Mouse (Mus musculus) C2C12 (cell line): ENCODE measurements around the gene Dynlt1f.
"Not testable (repeated sequence)": the region's sequence is repeated elsewhere in the genome, so short reads cannot be mapped to it uniquely, and the experiment has no call there.

Source experiments
- CTCF ChIP-seq: IDR thresholded peaks from one replicate; pipeline ENCODE4 v1.5.1; 2011; ENCODE audit not compliant: control insufficient read depth, insufficient read depth, insufficient read length
- MYOD1 ChIP-seq: IDR thresholded peaks from one replicate; pipeline ENCODE4 v1.6.1; 2011; ENCODE audit warnings: low read depth; ENCODE audit not compliant: control insufficient read depth, insufficient read length

DNA sequence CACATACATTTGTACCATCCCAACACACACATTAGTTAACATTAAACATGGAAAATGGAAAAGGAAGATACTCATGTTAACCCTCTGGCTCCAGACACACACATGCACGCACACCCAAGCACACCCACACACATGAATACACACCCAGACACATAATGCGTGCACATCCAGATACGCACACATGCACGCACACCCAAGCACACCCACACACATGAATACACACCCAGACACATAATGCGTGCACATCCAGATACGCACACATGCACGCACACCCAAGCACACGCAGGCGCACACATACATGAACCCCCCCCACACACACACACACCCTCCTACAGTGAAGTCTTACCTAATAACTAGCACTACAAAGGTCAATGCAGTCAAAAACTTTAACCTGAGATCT is 39.0 kb downstream of the Dynlt1f start:
- TF ChIP-seq CTCF, MYOD1: not testable (repeated sequence)
